In the genomic region with DNA sequence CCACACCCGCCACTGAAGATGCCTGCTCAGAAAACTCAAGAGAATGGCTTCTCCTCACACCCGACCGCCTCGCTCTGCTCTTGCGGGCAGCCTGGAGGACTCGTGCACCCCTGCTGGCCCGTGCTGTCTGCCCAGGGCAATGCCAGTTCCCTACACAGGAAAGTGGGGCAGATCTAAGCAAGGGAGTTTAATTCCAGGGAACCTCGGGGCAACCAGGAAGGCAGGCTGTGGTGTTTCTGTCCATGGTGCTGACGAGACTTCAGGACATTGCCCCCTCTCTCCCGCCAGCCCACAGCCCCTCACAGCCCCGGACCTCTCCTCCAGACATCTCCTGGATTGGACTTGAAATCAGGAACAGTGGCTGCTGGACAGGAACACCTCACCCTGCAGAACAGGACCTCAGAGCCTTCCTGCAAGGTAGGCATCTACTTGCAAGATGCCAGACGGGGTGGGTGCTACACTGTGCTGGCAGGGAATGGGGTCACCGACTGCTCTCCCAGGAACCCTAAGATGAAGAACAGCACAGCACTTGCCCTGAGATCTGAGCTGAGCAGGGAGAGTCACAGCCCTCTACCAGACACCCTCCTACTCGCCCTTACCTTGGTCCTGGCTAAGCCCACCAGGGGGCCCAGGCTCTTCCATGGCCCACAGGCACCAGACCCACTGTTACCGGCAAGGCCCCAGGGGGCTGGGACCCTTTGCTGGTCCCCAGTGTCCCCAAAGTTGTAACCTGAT, we compare ENCODE assay signal across 8 mouse cellular contexts. TPM values are rescaled to one million over a fixed set of nuclear protein-coding genes. Genes with fewer than 3 reads are reported as not detected.
DNase-seq lines count a peak whose midpoint lies in the region; ATAC-seq lines count a peak whose summit lies in the region.

No protein-coding gene starts in this region.

- no peaks in the 10 kb centered on the region for H3K36me3 ChIP-seq in hindbrain, embryonic 14.5 days (replicated peaks; ENCODE audit: control insufficient read depth, insufficient read depth)
- no peaks in the 10 kb centered on the region for H3K36me3 ChIP-seq in stomach, embryonic 15.5 days

- DNase-seq in adrenal gland, adult (ENCODE audit: inconsistent age in 2 of 2, low spot score in 1 of 2), result peak; percentile 13 to 52
- no peak for DNase-seq in adrenal gland, adult 8-10 months
- peak; percentile 60 for DNase-seq in R1 (ENCODE audit: low read depth, low spot score)
- peak; percentile 67 for DNase-seq in embryo, embryonic 11.5 days (ENCODE audit: low read depth, low spot score)
- DNase-seq in hindbrain, embryonic 14.5 days (ENCODE audit: low spot score), result peak; percentile 57
- DNase-seq in lung, postnatal 10 days, result peak; percentile 56
- no peak for DNase-seq in gastrocnemius, adult 8-10 months (ENCODE audit: low spot score in 2 of 2)

- H3K9me3 ChIP-seq in hindbrain, embryonic 14.5 days (ENCODE audit: control insufficient read depth, low read length), result no peaks in the 10 kb centered on the region
- H3K9me3 ChIP-seq in stomach, embryonic 15.5 days, result no peaks in the 10 kb centered on the region

- H3K27me3 ChIP-seq in hindbrain, embryonic 14.5 days (ENCODE audit: control insufficient read depth, insufficient read depth, low read length), result no peaks in the 10 kb centered on the region
- H3K27me3 ChIP-seq in stomach, embryonic 15.5 days (replicated peaks), result no peaks in the 10 kb centered on the region

- ATAC-seq in hindbrain, embryonic 14.5 days (ENCODE audit: low FRiP score), result peak; percentile 19; the same call in 1 of the 2 replicates
- ATAC-seq in stomach, embryonic 15.5 days (ENCODE audit: insufficient read depth, low FRiP score, low read depth), result 0 out of 2 replicates have a peak, but pooled peaks have one; percentile 6

- WGBS in hindbrain, embryonic 14.5 days, result 9% methylated on average over 15 of the region's 15 CpGs
- WGBS in stomach, embryonic 15.5 days, result 5% methylated on average over 15 of the region's 15 CpGs

- no peak overlapping the region for H3K27ac ChIP-seq in hindbrain, embryonic 14.5 days
- no peak overlapping the region for H3K27ac ChIP-seq in stomach, embryonic 15.5 days

- H3K4me2 ChIP-seq in hindbrain, embryonic 14.5 days (replicated peaks), result peak overlapping the region; percentile 37
- peak overlapping the region; percentile 28 for H3K4me2 ChIP-seq in stomach, embryonic 15.5 days

- H3K9ac ChIP-seq in hindbrain, embryonic 14.5 days, result peak overlapping the region; percentile 12
- H3K9ac ChIP-seq in stomach, embryonic 15.5 days, result no peak overlapping the region

- 0 out of 2 replicates have a peak overlapping the region, but pooled peaks have one; percentile 12 for H3K4me3 ChIP-seq in hindbrain, embryonic 14.5 days (replicated peaks; ENCODE audit: low read length)
- H3K4me3 ChIP-seq in stomach, embryonic 15.5 days (replicated peaks), result no peak overlapping the region

- peaks cover 46% of the 10 kb centered on the region for H3K4me1 ChIP-seq in hindbrain, embryonic 14.5 days (replicated peaks; ENCODE audit: control insufficient read depth, insufficient read depth, low read length)
- peaks cover 16% of the 10 kb centered on the region for H3K4me1 ChIP-seq in stomach, embryonic 15.5 days

RNA-seq across cellular contexts. Expression of gene Plch2, which starts 37.8 kb away (rescaled TPM):
- 1 to 10 TPM in 2 of 4 experiments, under 1 TPM in 2; 0.46 to 2.3 (median 1.1) TPM for total RNA-seq in adrenal gland, adult 8-10 months (2022)
- polyA plus RNA-seq in hindbrain, embryonic 14.5 days (2014; fragmentation: Nextera tagmentation; extraction: Ambion mirVana), result 13.4 and 13.8 TPM in 2 replicates
- 24.1 and 24.7 TPM in 2 replicates for polyA plus RNA-seq in stomach, embryonic 15.5 days (2015; fragmentation: Nextera tagmentation; extraction: Ambion mirVana)
- total RNA-seq in gastrocnemius, adult 8-10 months (2022), result under 1 TPM in 3 of 4 experiments, not detected in 1; 0.13 to 0.73 (median 0.15) TPM

RNA-seq across cellular contexts. Expression of gene Pex10, which starts 48.0 kb away (rescaled TPM):
- total RNA-seq in adrenal gland, adult 8-10 months (2022), result 10 to 100 TPM; 19.3 to 32.9 (median 21.7) TPM
- polyA plus RNA-seq in hindbrain, embryonic 14.5 days (2014; fragmentation: Nextera tagmentation; extraction: Ambion mirVana), result 5.4 and 7.0 TPM in 2 replicates
- 18.4 and 19.1 TPM in 2 replicates for polyA plus RNA-seq in stomach, embryonic 15.5 days (2015; fragmentation: Nextera tagmentation; extraction: Ambion mirVana)
- total RNA-seq in gastrocnemius, adult 8-10 months (2022), result 10 to 100 TPM; 10.4 to 12.4 (median 11.4) TPM

RNA-seq across cellular contexts. Expression of gene Pank4, which starts 54.8 kb away (rescaled TPM):
- 10 to 100 TPM; 27.8 to 38.1 (median 34.0) TPM for total RNA-seq in adrenal gland, adult 8-10 months (2022)
- 34.1 and 34.4 TPM in 2 replicates for polyA plus RNA-seq in hindbrain, embryonic 14.5 days (2014; fragmentation: Nextera tagmentation; extraction: Ambion mirVana)
- polyA plus RNA-seq in stomach, embryonic 15.5 days (2015; fragmentation: Nextera tagmentation; extraction: Ambion mirVana), result 37.6 and 37.7 TPM in 2 replicates
- 10 to 100 TPM; 28.2 to 31.7 (median 31.5) TPM for total RNA-seq in gastrocnemius, adult 8-10 months (2022)

RNA-seq across cellular contexts. Expression of gene Hes5, which starts 58.0 kb away (rescaled TPM):
- not detected for total RNA-seq in adrenal gland, adult 8-10 months (2022)
- 70.0 and 102 TPM in 2 replicates for polyA plus RNA-seq in hindbrain, embryonic 14.5 days (2014; fragmentation: Nextera tagmentation; extraction: Ambion mirVana)
- polyA plus RNA-seq in stomach, embryonic 15.5 days (2015; fragmentation: Nextera tagmentation; extraction: Ambion mirVana), result 2.5 and 2.6 TPM in 2 replicates
- total RNA-seq in gastrocnemius, adult 8-10 months (2022), result not detected

Comparison
In these comparisons a context has a peak if more than half of its experiments do, and no peak if none do; other contexts are left out.
1. DNase-seq: peak in adrenal gland, adult (2 of 2), R1 (single experiment), embryo, embryonic 11.5 days (single experiment), hindbrain, embryonic 14.5 days (single experiment) and lung, postnatal 10 days (single experiment); none in adrenal gland, adult 8-10 months (single experiment) and gastrocnemius, adult 8-10 months (0 of 2).